Mouse (Mus musculus) limb, embryonic 10.5 days (tissue): ENCODE measurements around the gene Ergic3. TPM values are rescaled to one million over a fixed set of nuclear protein-coding genes. Genes with fewer than 3 reads are reported as not detected.

Experiments used
- DNase-seq: peaks from one replicate; pipeline ENCODE4 v3.0.0-alpha.2; 2017; ENCODE audit warnings: low spot score
- H3K27ac ChIP-seq: fragments of 300-500 bp; sonication (generic); 2 replicates; pipeline ENCODE4 v1.5.1; 2016; ENCODE audit warnings: mild to moderate bottlenecking
- H3K27me3 ChIP-seq: fragments of 300-500 bp; sonication (generic); 2 replicates; pipeline ENCODE4 v1.6.1; 2016; ENCODE audit warnings: low read depth, mild to moderate bottlenecking; ENCODE audit not compliant: poor library complexity, severe bottlenecking
- H3K36me3 ChIP-seq: fragments of 300-500 bp; sonication (generic); 2 replicates; pipeline ENCODE4 v1.6.1; 2016; ENCODE audit warnings: mild to moderate bottlenecking, moderate library complexity
- H3K4me1 ChIP-seq: fragments of 300-500 bp; sonication (generic); 2 replicates; pipeline ENCODE4 v1.6.1; 2016
- H3K4me3 ChIP-seq: fragments of 300-500 bp; sonication (generic); 2 replicates; pipeline ENCODE4 v1.5.1; 2016; ENCODE audit warnings: mild to moderate bottlenecking, moderate library complexity
- H3K9me3 ChIP-seq: fragments of 300-500 bp; sonication (generic); replicated peaks from 2 replicates; pipeline ENCODE4 v1.6.1; 2016; ENCODE audit warnings: mild to moderate bottlenecking
- whole genome bisulfite sequencing: fragments of 180-500 bp; shearing (Covaris S2); methylation state at CpG from one replicate; pipeline ENCODE4 v1.1.7; 2016; 5-methylcytosine and 5-hydroxymethylcytosine counted together
- polyA plus RNA-seq: library from polyadenylated mRNA; unstranded; fragments of >200 nt; fragmentation: Nextera tagmentation; extraction: Ambion mirVana; gene quantifications from 2 replicates; pipeline ENCODE4 v1.2.1, GENCODE M21; 2016

Gene Ergic3
- 191 TPM in 2 replicates for polyA plus RNA-seq

DNA sequence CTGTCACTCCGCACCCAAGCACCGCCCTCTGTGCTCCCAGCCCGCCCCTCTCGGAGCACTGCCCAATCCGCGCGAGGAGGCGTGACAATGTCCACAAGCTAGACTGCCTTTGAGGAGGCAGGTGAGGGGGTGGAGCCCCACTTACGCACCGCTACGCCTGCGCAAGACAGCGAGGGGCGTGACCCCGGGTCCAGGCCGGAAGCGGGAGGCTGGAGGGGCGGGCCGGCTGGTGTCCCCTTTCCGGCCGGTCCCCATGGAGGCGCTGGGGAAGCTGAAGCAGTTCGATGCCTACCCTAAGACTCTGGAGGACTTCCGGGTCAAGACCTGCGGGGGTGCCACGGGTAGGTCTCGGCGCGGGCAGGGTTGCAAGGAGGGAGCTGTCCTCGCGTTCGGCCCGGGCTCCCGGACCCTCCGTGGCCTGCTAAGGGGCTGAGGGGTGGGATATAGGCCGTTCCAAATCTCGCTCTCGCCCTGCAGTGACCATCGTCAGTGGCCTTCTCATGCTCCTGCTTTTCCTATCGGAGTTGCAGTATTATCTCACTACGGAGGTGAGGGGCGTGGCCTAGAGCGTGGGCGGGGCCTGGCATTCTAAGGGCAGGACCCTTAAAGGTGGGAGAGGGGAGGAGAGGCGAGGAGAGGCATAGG lies at the start of gene Ergic3, which contains the start of gene 6430550D23Rik:
Gene Ergic3, plus strand, starts transcription at position 158 of the 645 bp plus-strand sequence.
Gene 6430550D23Rik, minus strand, starts transcription at position 90 of the 645 bp plus-strand sequence.
- under 1% methylated on average over 44 of the region's 45 CpGs for WGBS

GRCm38 (mm10) chr2:155959981-155960380 lies 47.9 kb upstream of the Ergic3 start:
- no peaks in the 10 kb centered on the region for H3K9me3 ChIP-seq
- no peak overlapping the region for H3K4me3 ChIP-seq
- H3K27me3 ChIP-seq, result no peaks in the 10 kb centered on the region
- DNase-seq, result no peak
- peaks cover 10% of the 10 kb centered on the region; the same call in 1 of the 2 replicates for H3K4me1 ChIP-seq
- peaks cover 56% of the 10 kb centered on the region for H3K36me3 ChIP-seq
- H3K27ac ChIP-seq, result no peak overlapping the region
- 94% methylated on average over 5 of the region's 5 CpGs for WGBS

More for the DNA sequence above, at the start of gene Ergic3, which contains the start of gene 6430550D23Rik:
- Histone ChIP-seq H3K4me1 (peaks cover 17% of the 10 kb centered on the region), H3K27me3 (no peaks in the 10 kb centered on the region), H3K9me3 (no peaks in the 10 kb centered on the region), H3K4me3 (peak within 1 kb of the TSS; percentile 92), H3K27ac (peak within 1 kb of the TSS; percentile 90), H3K36me3 (peaks cover 39% of the 10 kb centered on the region)
- DNase-seq, result peak; percentile 98

GRCm38 (mm10) chr2:155961862-155962261 lies 46.0 kb upstream of the Ergic3 start:
- no peak overlapping the region for H3K4me3 ChIP-seq
- peaks cover 10% of the 10 kb centered on the region; the same call in 1 of the 2 replicates for H3K4me1 ChIP-seq
- DNase-seq, result no peak
- H3K36me3 ChIP-seq, result peaks cover 74% of the 10 kb centered on the region
- no peaks in the 10 kb centered on the region for H3K9me3 ChIP-seq
- 90% methylated on average over 10 of the region's 10 CpGs for WGBS
- no peak overlapping the region for H3K27ac ChIP-seq
- no peaks in the 10 kb centered on the region for H3K27me3 ChIP-seq

- Histone ChIP-seq H3K9me3 (no peaks in the 10 kb centered on the region), H3K4me1 (no peaks in the 10 kb centered on the region), H3K4me3 (no peak overlapping the region), H3K27ac (no peak overlapping the region), H3K36me3 (peaks cover 86% of the 10 kb centered on the region), H3K27me3 (no peaks in the 10 kb centered on the region)
- 72% methylated on average over 1 of the region's 1 CpGs for WGBS
- DNase-seq, result peak; percentile 26
Measured at GRCm38 (mm10) chr2:155962991-155963390, 44.9 kb upstream of the Ergic3 start.

GRCm38 (mm10) chr2:155973348-155973747 lies 34.5 kb upstream of the Ergic3 start:
- Histone ChIP-seq H3K27ac (no peak overlapping the region), H3K4me3 (no peak overlapping the region), H3K36me3 (peaks cover 95% of the 10 kb centered on the region), H3K27me3 (no peaks in the 10 kb centered on the region), H3K4me1 (no peaks in the 10 kb centered on the region), H3K9me3 (no peaks in the 10 kb centered on the region)
- WGBS, result 93% methylated on average over 6 of the region's 6 CpGs
- no peak for DNase-seq

DNA sequence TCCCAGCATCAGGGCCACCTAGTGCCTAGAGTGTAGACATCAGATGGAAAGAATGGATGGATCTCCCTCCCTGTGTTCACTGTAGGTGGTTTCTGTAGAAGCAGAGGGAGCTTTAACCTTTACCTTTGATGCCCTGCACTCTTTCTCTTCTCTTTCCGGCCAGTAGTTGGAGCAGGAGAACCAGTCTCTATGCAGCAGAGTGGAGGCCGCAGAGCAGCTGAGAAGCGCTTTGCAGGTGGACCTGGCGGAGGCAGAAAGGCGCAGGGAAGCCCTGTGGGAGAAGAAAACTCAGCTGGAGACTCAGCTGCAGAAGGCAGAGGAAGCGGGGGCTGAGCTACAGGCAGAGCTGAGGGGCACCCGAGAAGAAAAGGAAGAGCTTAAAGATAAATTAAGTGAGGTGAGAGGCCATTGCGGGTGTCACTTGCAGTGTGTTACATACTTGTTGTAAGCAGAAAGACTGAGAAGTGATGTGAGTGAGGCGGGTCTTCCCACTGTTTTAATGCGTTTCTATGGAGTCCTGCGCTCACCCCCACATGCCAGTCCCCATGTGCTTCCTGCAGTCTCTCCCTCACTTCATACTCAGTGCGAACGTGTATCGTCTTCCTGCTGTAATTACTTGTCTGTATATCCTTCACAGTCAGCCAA lies 33.6 kb upstream of the Ergic3 start:
- Histone ChIP-seq H3K9me3 (no peaks in the 10 kb centered on the region), H3K27me3 (no peaks in the 10 kb centered on the region), H3K4me1 (no peaks in the 10 kb centered on the region), H3K27ac (no peak overlapping the region), H3K36me3 (peaks cover 95% of the 10 kb centered on the region), H3K4me3 (no peak overlapping the region)
- 83% methylated on average over 14 of the region's 14 CpGs for WGBS
- DNase-seq, result no peak

GRCm38 (mm10) chr2:155979328-155979991 lies 28.4 kb upstream of the Ergic3 start:
- Histone ChIP-seq H3K27ac (no peak overlapping the region), H3K36me3 (peaks cover 99% of the 10 kb centered on the region), H3K4me1 (no peaks in the 10 kb centered on the region), H3K27me3 (no peaks in the 10 kb centered on the region), H3K4me3 (no peak overlapping the region), H3K9me3 (no peaks in the 10 kb centered on the region)
- no peak for DNase-seq
- WGBS, result 85% methylated on average over 5 of the region's 5 CpGs

DNA sequence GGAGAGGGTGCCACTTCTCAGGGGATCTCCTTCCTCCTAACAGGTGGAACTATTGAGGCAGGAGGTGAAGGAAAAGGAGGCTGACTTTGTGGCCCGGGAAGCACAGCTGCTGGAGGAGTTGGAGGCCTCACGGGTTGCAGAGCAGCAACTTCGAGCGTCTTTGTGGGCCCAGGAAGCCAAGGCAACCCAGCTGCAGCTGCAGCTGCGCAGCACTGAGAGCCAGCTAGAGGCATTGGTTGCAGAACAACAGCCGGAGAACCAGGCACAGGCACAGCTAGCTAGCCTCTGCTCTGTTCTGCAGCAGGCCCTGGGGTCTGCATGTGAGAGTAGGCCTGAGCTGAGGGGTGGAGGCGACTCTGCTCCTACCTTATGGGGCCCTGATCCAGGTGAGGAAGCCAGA lies 22.1 kb upstream of the Ergic3 start:
- H3K4me1 ChIP-seq, result peaks cover 2% of the 10 kb centered on the region; the same call in 1 of the 2 replicates
- H3K9me3 ChIP-seq, result no peaks in the 10 kb centered on the region
- H3K4me3 ChIP-seq, result no peak overlapping the region
- WGBS, result 95% methylated on average over 7 of the region's 7 CpGs
- peaks cover 100% of the 10 kb centered on the region for H3K36me3 ChIP-seq
- no peak overlapping the region for H3K27ac ChIP-seq
- no peak for DNase-seq
- no peaks in the 10 kb centered on the region for H3K27me3 ChIP-seq

DNA sequence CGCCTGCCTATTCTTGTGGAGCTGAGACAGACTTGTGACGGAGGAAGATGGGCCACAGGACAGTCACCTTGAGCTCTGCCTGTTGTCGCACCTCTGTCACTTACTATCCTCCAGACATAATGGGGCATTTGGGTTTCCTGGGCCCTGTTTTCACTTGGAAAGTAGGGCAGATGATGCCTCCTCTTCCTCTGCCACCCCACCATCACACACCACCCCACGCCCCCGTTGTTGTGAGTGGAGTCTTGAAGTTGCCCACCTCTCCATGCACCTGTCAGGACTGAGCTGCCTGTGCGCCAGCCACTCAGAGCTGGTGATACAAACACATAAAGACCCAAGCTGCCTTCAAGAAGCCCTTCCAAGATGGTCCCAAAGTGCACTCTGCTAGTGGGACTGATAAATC lies 20.7 kb upstream of the Ergic3 start:
- Histone ChIP-seq H3K36me3 (peaks cover 100% of the 10 kb centered on the region), H3K27ac (no peak overlapping the region), H3K4me3 (no peak overlapping the region), H3K27me3 (no peaks in the 10 kb centered on the region), H3K9me3 (no peaks in the 10 kb centered on the region), H3K4me1 (peaks cover 2% of the 10 kb centered on the region; the same call in 1 of the 2 replicates)
- WGBS, result 94% methylated on average over 6 of the region's 6 CpGs
- DNase-seq, result no peak

- H3K36me3 ChIP-seq, result peaks cover 100% of the 10 kb centered on the region
- no peaks in the 10 kb centered on the region for H3K9me3 ChIP-seq
- no peaks in the 10 kb centered on the region for H3K27me3 ChIP-seq
- H3K4me3 ChIP-seq, result no peak overlapping the region
- H3K27ac ChIP-seq, result no peak overlapping the region
- DNase-seq, result no peak
- 81% methylated on average over 4 of the region's 4 CpGs for WGBS
- H3K4me1 ChIP-seq, result peaks cover 2% of the 10 kb centered on the region; the same call in 1 of the 2 replicates
Measured at GRCm38 (mm10) chr2:155989085-155989484, 18.8 kb upstream of the Ergic3 start.

- no peaks in the 10 kb centered on the region for H3K9me3 ChIP-seq
- 96% methylated on average over 10 of the region's 10 CpGs for WGBS
- H3K4me3 ChIP-seq, result no peak overlapping the region
- no peak for DNase-seq
- H3K36me3 ChIP-seq, result peaks cover 100% of the 10 kb centered on the region
- no peak overlapping the region for H3K27ac ChIP-seq
- H3K4me1 ChIP-seq, result no peaks in the 10 kb centered on the region
- H3K27me3 ChIP-seq, result no peaks in the 10 kb centered on the region
Measured at GRCm38 (mm10) chr2:155991151-155991550, 16.7 kb upstream of the Ergic3 start.

DNA sequence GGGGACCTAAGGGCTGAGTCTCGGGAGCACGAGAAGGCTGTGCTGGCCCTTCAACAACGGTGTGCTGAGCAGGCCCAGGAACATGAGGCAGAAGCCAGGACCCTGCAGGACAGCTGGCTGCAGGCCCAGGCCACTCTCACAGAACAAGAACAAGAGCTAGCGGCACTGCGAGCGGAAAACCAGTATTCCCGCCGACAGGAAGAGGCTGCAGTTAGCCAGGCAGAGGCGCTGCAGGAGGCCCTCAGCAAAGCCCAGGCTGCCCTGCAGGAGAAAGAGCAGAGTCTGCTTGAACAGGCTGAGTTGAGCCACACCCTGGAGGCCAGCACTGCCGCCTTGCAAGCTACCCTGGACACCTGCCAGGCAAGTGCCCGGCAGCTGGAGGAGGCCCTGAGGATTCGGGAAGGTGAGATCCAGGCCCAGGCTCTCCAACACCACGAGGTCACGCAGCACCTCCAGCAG lies 16.0 kb upstream of the Ergic3 start:
- Histone ChIP-seq H3K4me1 (no peaks in the 10 kb centered on the region), H3K27ac (no peak overlapping the region), H3K9me3 (no peaks in the 10 kb centered on the region), H3K4me3 (no peak overlapping the region), H3K27me3 (no peaks in the 10 kb centered on the region), H3K36me3 (peaks cover 100% of the 10 kb centered on the region)
- WGBS, result 91% methylated on average over 14 of the region's 14 CpGs
- no peak for DNase-seq

DNA sequence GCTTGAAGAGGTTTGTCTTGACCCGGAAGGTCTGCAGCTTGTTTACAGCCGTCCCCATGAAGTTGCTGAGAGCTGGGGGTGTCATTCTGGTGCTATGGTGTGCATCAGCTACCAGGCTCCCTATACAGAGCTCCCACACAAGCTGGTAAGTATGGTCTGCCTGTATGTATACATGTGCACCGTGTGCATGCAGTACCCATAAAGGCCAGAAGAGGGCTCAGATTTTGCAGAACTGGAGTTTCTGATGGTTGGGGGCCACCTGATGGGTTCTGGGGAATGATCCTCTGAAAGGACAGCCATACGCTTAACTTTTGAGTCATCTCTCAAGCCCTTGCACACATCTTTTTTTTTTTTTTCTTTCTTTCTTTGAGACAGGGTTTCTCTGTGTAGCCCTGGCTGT lies 2.5 kb upstream of the Ergic3 start:
- H3K4me3 ChIP-seq, result no peak overlapping the region
- H3K4me1 ChIP-seq, result peaks cover 17% of the 10 kb centered on the region
- no peaks in the 10 kb centered on the region for H3K9me3 ChIP-seq
- no peaks in the 10 kb centered on the region for H3K27me3 ChIP-seq
- 89% methylated on average over 4 of the region's 4 CpGs for WGBS
- H3K27ac ChIP-seq, result no peak overlapping the region
- H3K36me3 ChIP-seq, result peaks cover 29% of the 10 kb centered on the region
- no peak for DNase-seq
